Mouse (Mus musculus) lung, adult 2 months (tissue): ENCODE measurements around the gene Fmnl2.

Experiments used
- CTCF ChIP-seq: fragments of 200-500 bp; IDR thresholded peaks from 2 replicates; pipeline ENCODE4 v1.5.1; 2011; ENCODE audit warnings: mild to moderate bottlenecking, low read length, control low read depth; ENCODE audit not compliant: insufficient read depth
- POLR2A ChIP-seq: fragments of 200-500 bp; IDR thresholded peaks from 2 replicates; pipeline ENCODE4 v1.6.1; 2011; ENCODE audit warnings: low read depth, mild to moderate bottlenecking, control low read depth, low read length, borderline replicate concordance; ENCODE audit errors: extremely low read depth

GRCm38 (mm10) chr2:53051502-53051901 is 193.8 kb downstream of the Fmnl2 start:
- TF ChIP-seq CTCF (no peak), POLR2A (no peak)
